In the genomic region with DNA sequence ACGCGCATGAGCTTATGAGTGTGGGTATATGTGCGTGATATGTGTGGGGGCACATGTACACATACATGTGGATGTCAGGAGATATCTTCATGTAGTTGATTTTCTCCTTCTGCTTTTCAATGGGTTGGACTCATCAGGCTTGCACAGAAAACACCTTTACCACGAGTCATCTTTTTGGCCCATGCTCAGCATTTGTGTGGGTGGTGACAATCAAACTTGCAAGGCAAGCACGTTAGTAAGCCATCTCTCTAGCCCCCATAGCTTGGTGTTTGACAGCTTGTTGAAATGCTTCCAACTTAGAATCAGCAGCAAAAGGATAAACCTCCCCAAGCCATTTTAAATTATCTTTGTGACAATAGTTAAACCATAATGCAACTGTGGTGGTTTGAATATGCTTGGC, we compare ENCODE assay signal across 12 mouse cellular contexts.
"Had no signal": no experiment of that assay in that cellular context is flagged by ENCODE, and none has a peak within 500 bp of the region (broad histone marks: within the 10 kb centered on the region; RNA-seq: fewer than 3 reads in every experiment).

No protein-coding gene starts in this region.

- DNase-seq: gastrocnemius, adult 2 months; gastrocnemius, postnatal 10 days; gastrocnemius, postnatal 25 days; heart, adult 18-20 months; heart, postnatal 10 days; heart, postnatal 4 days; kidney, adult 18-20 months; kidney, adult 8-10 months; kidney, postnatal 10 days; kidney, postnatal 25 days; kidney, postnatal 4 days; left cerebral cortex, postnatal 4 days had no signal
